Mouse (Mus musculus) MEL (cell line): ENCODE measurements around the gene Hist1h3a. TPM values are rescaled to one million over a fixed set of nuclear protein-coding genes. Genes with fewer than 3 reads are reported as not detected.

ENCODE experiments used
- DNase-seq: peaks from one replicate; pipeline ENCODE4 v3.0.0; 2011; ENCODE audit warnings: low read depth, low spot score
- H3K27ac ChIP-seq: 2 replicates; pipeline ENCODE4 v1.5.1; 2012; ENCODE audit warnings: low read depth, mild to moderate bottlenecking, control low read depth, low read length, moderate library complexity; ENCODE audit not compliant: control insufficient read depth
- H3K27me3 ChIP-seq, 2 experiments: fragments of 150-350 bp in 1 of 2; sonication (generic) in 1 of 2; 2 replicates each; pipeline ENCODE4 v1.6.1; 2012; ENCODE audit warnings: low read length in 2 of 2, mild to moderate bottlenecking in 2 of 2, improper control_type of control experiment in 1 of 2, moderate library complexity in 1 of 2; ENCODE audit not compliant: insufficient read depth in 2 of 2, control insufficient read depth in 1 of 2
- H3K36me3 ChIP-seq, 2 experiments: 2 replicates each; pipeline ENCODE4 v1.6.1; 2012 to 2014; ENCODE audit warnings: low read length in 2 of 2, improper control_type of control experiment in 1 of 2, inconsistent platforms in 1 of 2, mild to moderate bottlenecking in 1 of 2; ENCODE audit not compliant: insufficient read depth in 2 of 2, control insufficient read depth in 1 of 2
- H3K4me1 ChIP-seq, 2 experiments: fragments of 150-350 bp in 1 of 2; sonication (generic) in 1 of 2; 2 replicates each; pipeline ENCODE4 v1.6.1; 2012; ENCODE audit warnings: low read length in 2 of 2, improper control_type of control experiment in 1 of 2, mild to moderate bottlenecking in 1 of 2; ENCODE audit not compliant: insufficient read depth in 2 of 2, control insufficient read depth in 1 of 2
- H3K4me3 ChIP-seq, 2 experiments: fragments of 150-350 bp in 1 of 2; sonication (generic) in 1 of 2; 2 replicates each; pipeline ENCODE4 v1.5.1; 2012; ENCODE audit warnings: low read depth in 2 of 2, low read length in 2 of 2, mild to moderate bottlenecking in 2 of 2, moderate library complexity in 2 of 2, control low read depth in 1 of 2, improper control_type of control experiment in 1 of 2; ENCODE audit not compliant: control insufficient read depth in 1 of 2, insufficient read depth in 1 of 2
- H3K79me2 ChIP-seq: 2 replicates; pipeline ENCODE4 v1.6.1; 2012; ENCODE audit warnings: mild to moderate bottlenecking, low read length, moderate library complexity; ENCODE audit not compliant: control insufficient read depth, poor library complexity, insufficient read depth
- H3K9ac ChIP-seq: 2 replicates; pipeline ENCODE4 v1.6.1; 2012; ENCODE audit warnings: low read depth, mild to moderate bottlenecking, control low read depth, low read length, moderate library complexity; ENCODE audit not compliant: control insufficient read depth, poor library complexity, severe bottlenecking
- H3K9me3 ChIP-seq: fragments of 150-350 bp; sonication (generic); replicated peaks from 2 replicates; pipeline ENCODE4 v1.6.1; 2012; ENCODE audit warnings: mild to moderate bottlenecking, low read length, improper control_type of control experiment, moderate library complexity; ENCODE audit not compliant: insufficient read depth
- CHD1 ChIP-seq: IDR thresholded peaks from 2 replicates; pipeline ENCODE4 v1.6.1; 2012; ENCODE audit warnings: low read depth, mild to moderate bottlenecking, inconsistent platforms, low read length, improper control_type of control experiment
- CHD2 ChIP-seq: IDR thresholded peaks from 2 replicates; pipeline ENCODE4 v1.6.1; 2011; ENCODE audit warnings: low read length, improper control_type of control experiment
- E2F4 ChIP-seq: IDR thresholded peaks from 2 replicates; pipeline ENCODE4 v1.6.1; 2011; ENCODE audit warnings: low read depth, low read length, improper control_type of control experiment, borderline replicate concordance
- ETS1 ChIP-seq: IDR thresholded peaks from 2 replicates; pipeline ENCODE4 v1.6.1; 2012; ENCODE audit warnings: low read depth, mild to moderate bottlenecking, inconsistent platforms, low read length, improper control_type of control experiment, moderate library complexity
- GABPA ChIP-seq: IDR thresholded peaks from 2 replicates; pipeline ENCODE4 v1.6.1; 2012; ENCODE audit warnings: low read depth, mild to moderate bottlenecking, inconsistent platforms, low read length, improper control_type of control experiment, moderate library complexity
- HCFC1 ChIP-seq: IDR thresholded peaks from 2 replicates; pipeline ENCODE4 v1.6.1; 2012; ENCODE audit warnings: low read depth, mild to moderate bottlenecking, inconsistent platforms, low read length, improper control_type of control experiment, moderate library complexity
- JUND ChIP-seq: IDR thresholded peaks from 2 replicates; pipeline ENCODE4 v1.6.1; 2011; ENCODE audit warnings: low read depth, mild to moderate bottlenecking, improper control_type of control experiment, low read length
- MAFK ChIP-seq: IDR thresholded peaks from 2 replicates; pipeline ENCODE4 v1.6.1; 2011; ENCODE audit warnings: low read depth, mild to moderate bottlenecking, low read length, improper control_type of control experiment, borderline replicate concordance
- MAX ChIP-seq: IDR thresholded peaks from 2 replicates; pipeline ENCODE4 v1.6.1; 2011; ENCODE audit warnings: low read length, improper control_type of control experiment
- MAZ ChIP-seq: IDR thresholded peaks from 2 replicates; pipeline ENCODE4 v1.6.1; 2012; ENCODE audit warnings: low read depth, mild to moderate bottlenecking, inconsistent platforms, low read length, improper control_type of control experiment
- MYB ChIP-seq: IDR thresholded peaks from 2 replicates; pipeline ENCODE4 v1.6.1; 2011; ENCODE audit warnings: mild to moderate bottlenecking, low read depth, low read length, improper control_type of control experiment
- MYC ChIP-seq: IDR thresholded peaks from 2 replicates; pipeline ENCODE4 v1.6.1; 2011; ENCODE audit warnings: low read depth, mild to moderate bottlenecking, low read length, improper control_type of control experiment, moderate library complexity
- NELFE ChIP-seq: IDR thresholded peaks from 2 replicates; pipeline ENCODE4 v1.6.1; 2011; ENCODE audit warnings: low read depth, low read length, improper control_type of control experiment
- NRF1 ChIP-seq: IDR thresholded peaks from 2 replicates; pipeline ENCODE4 v1.6.1; 2014; ENCODE audit warnings: low read depth, mild to moderate bottlenecking, inconsistent platforms, low read length, improper control_type of control experiment, moderate library complexity; ENCODE audit not compliant: poor library complexity, insufficient read depth, severe bottlenecking
- POLR2A ChIP-seq, 2 experiments: IDR thresholded peaks; 2 replicates each; pipeline ENCODE4 v1.6.1; 2011 to 2012; ENCODE audit warnings: low read length in 2 of 2, mild to moderate bottlenecking in 2 of 2, control low read depth in 1 of 2, improper control_type of control experiment in 1 of 2, low read depth in 1 of 2, moderate library complexity in 1 of 2; ENCODE audit not compliant: control insufficient read depth in 1 of 2, insufficient read depth in 1 of 2, poor library complexity in 1 of 2
- POLR2AphosphoS2 ChIP-seq: IDR thresholded peaks from 2 replicates; pipeline ENCODE4 v1.6.1; 2011; ENCODE audit warnings: low read length, improper control_type of control experiment
- POLR2AphosphoS5 ChIP-seq: IDR thresholded peaks from 2 replicates; pipeline ENCODE4 v1.6.1; 2012; ENCODE audit warnings: low read depth, borderline replicate concordance, mild to moderate bottlenecking, inconsistent platforms, low read length, moderate library complexity, mixed read lengths
- RAD21 ChIP-seq: IDR thresholded peaks from 2 replicates; pipeline ENCODE4 v1.6.1; 2011; ENCODE audit warnings: mild to moderate bottlenecking, low read depth, low read length, improper control_type of control experiment
- RCOR1 ChIP-seq: IDR thresholded peaks from 2 replicates; pipeline ENCODE4 v1.6.1; 2012; ENCODE audit warnings: low read depth, mild to moderate bottlenecking, inconsistent platforms, low read length, improper control_type of control experiment
- TBP ChIP-seq: IDR thresholded peaks from 2 replicates; pipeline ENCODE4 v1.8.0; 2011; ENCODE audit warnings: low read depth, low read length, improper control_type of control experiment
- TCF12 ChIP-seq: IDR thresholded peaks from 2 replicates; pipeline ENCODE4 v1.6.1; 2014; ENCODE audit warnings: low read depth, mild to moderate bottlenecking, inconsistent platforms, low read length, improper control_type of control experiment, moderate library complexity
- USF2 ChIP-seq, 2 experiments: IDR thresholded peaks; 2 replicates each; pipeline ENCODE4 v1.6.1; 2011 to 2012; ENCODE audit warnings: improper control_type of control experiment in 2 of 2, low read length in 2 of 2, borderline replicate concordance in 1 of 2, inconsistent platforms in 1 of 2, low read depth in 1 of 2, mild to moderate bottlenecking in 1 of 2; ENCODE audit not compliant: insufficient read depth in 1 of 2
- ZC3H11A ChIP-seq: IDR thresholded peaks from 2 replicates; pipeline ENCODE4 v1.6.1; 2012; ENCODE audit warnings: low read depth, mild to moderate bottlenecking, inconsistent platforms, low read length, improper control_type of control experiment
- ZKSCAN1 ChIP-seq: IDR thresholded peaks from 2 replicates; pipeline ENCODE4 v1.6.1; 2012; ENCODE audit warnings: low read depth, mild to moderate bottlenecking, inconsistent platforms, low read length, improper control_type of control experiment, moderate library complexity
- polyA plus RNA-seq, 2 experiments: library from polyadenylated mRNA; stranded (reverse) in 1 of 2; unstranded in 1 of 2; fragments of >175 nt in 1 of 2; fragments of >200 nt in 1 of 2; gene quantifications; 2 replicates each; pipeline versions ENCODE4 v1.2.1 to v1.2.4; 2012; ENCODE audit warnings: low replicate concordance in 2 of 2, low read depth in 1 of 2; ENCODE audit not compliant: insufficient read length in 2 of 2, insufficient read depth in 1 of 2, missing spikeins in 1 of 2
- total RNA-seq: library from RNA; depleted of rRNA; stranded (reverse); fragments of 300-350 nt; gene quantifications from 2 replicates; pipeline ENCODE4 v1.2.3, GENCODE M21; 2012

Hist1h3a gene
- total and polyA plus RNA-seq, 3 experiments = 6.5 to 1,097 TPM; not detected in 1

DNA sequence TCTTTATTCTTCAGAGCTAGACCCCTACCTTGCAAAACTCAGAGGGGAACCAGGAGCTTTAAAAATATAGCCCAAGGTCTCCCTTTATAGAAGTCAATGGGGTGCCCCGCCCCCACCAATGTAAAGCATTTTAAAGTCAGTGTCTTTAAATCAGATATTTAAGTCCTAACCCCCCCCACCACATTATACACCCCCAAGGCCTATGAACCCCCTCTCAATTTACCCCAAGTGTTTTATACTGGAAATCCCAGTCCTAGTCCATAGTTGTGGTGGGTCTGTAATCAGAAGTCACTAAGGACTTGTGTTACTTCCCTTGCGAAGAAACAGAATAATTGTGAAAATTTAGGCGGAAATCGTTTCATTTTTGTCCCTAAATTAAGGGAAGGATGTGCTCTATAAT, 24.1 kb downstream of the Hist1h3a start:
- H3K36me3 ChIP-seq = peaks cover 0 to 17% of the 10 kb centered on the region in 2 experiments; a peak in 2 of 4 replicates
- H3K27me3 ChIP-seq = no peaks in the 10 kb centered on the region
- H3K9me3 ChIP-seq = no peaks in the 10 kb centered on the region
- H3K79me2 ChIP-seq = no peaks in the 10 kb centered on the region; the same call in 1 of the 2 replicates
- TF ChIP-seq RCOR1 (no peak), POLR2AphosphoS2 (no peak), USF2 (IDR thresholded peaks at IDR 0.05; ENCODE audit: borderline replicate concordance in 1 of 2, insufficient read depth in 1 of 2, low read depth in 1 of 2, low read length in 2 of 2) (no peak), ETS1 (no peak), POLR2A (IDR thresholded peaks at IDR 0.05; ENCODE audit: control insufficient read depth in 1 of 2, insufficient read depth in 1 of 2, low read depth in 1 of 2, low read length in 2 of 2, poor library complexity in 1 of 2) (no peak), TBP (peak; percentile 44; the same call in 1 of the 2 replicates), MAFK (no peak)
- H3K4me1 ChIP-seq = 0 out of 4 replicates have a peak, but pooled peaks cover 3 to 6% of the 10 kb centered on the region in 2 experiments
- DNase-seq = peak; percentile 67
- H3K27ac ChIP-seq = peak overlapping the region; percentile 99
- peak overlapping the region; percentile 58 to 72 for H3K4me3 ChIP-seq
- peak overlapping the region; percentile 94 for H3K9ac ChIP-seq

- Histone ChIP-seq H3K27ac (no peak overlapping the region), H3K4me1 (0 out of 4 replicates have a peak, but pooled peaks cover 3 to 4% of the 10 kb centered on the region in 2 experiments), H3K4me3 (no peak overlapping the region), H3K27me3 (no peaks in the 10 kb centered on the region), H3K9me3 (no peaks in the 10 kb centered on the region), H3K9ac (no peak overlapping the region), H3K36me3 (peaks cover 0 to 14% of the 10 kb centered on the region in 2 experiments; a peak in 2 of 4 replicates), H3K79me2 (no peaks in the 10 kb centered on the region; the same call in 1 of the 2 replicates)
- no peak for DNase-seq
- TF ChIP-seq RCOR1 = no peak
- TF ChIP-seq POLR2AphosphoS2 = no peak
- TF ChIP-seq RAD21 = no peak
- TF ChIP-seq HCFC1 = no peak
- no peak for TF ChIP-seq NELFE
Measured at GRCm38 (mm10) chr13:23737091-23737490, 25.1 kb downstream of the Hist1h3a start.

DNA sequence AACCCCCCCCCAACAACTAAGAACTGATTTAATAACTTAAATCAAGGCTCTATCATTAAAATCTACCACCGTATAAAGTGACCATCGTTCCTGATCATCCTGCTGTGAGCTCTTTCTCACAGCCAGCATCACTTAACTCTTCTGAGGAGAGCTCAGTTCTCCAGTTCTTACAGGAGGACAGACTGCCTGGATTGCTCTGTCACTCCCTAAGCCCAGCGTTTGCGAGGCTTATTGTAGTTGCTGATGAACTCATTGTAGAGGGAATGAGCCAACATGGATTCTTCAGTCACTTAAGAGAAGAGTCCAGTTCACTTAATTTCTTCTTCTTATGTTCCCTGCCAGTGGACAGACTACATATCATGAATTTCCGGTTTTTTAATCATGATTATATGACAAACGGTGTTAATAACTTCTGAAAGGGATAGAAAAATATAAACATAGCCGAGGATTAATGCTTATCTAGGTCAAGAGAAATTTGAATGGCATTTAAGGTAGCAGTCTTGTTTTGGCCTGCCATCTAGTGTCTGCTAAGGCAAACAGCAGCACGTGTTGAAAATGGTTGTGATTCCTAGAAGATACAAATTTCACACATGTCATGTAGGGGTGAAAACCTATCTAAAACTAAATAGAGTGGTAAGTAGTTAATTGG, 29.9 kb downstream of the Hist1h3a start:
- H3K36me3 ChIP-seq = peaks cover 0 to 2% of the 10 kb centered on the region in 2 experiments; a peak in 2 of 4 replicates
- no peaks in the 10 kb centered on the region for H3K9me3 ChIP-seq
- no peak overlapping the region for H3K27ac ChIP-seq
- no peak overlapping the region for H3K4me3 ChIP-seq
- 0 out of 4 replicates have a peak, but pooled peaks cover 0 to 3% of the 10 kb centered on the region in 2 experiments for H3K4me1 ChIP-seq
- H3K27me3 ChIP-seq = no peaks in the 10 kb centered on the region
- peak; percentile 84 for DNase-seq
- no peak overlapping the region for H3K9ac ChIP-seq
- H3K79me2 ChIP-seq = no peaks in the 10 kb centered on the region
- TF ChIP-seq ZC3H11A (peak; percentile 97), ETS1 (no peak), MAFK (no peak), NRF1 (no peak), TBP (no peak), POLR2AphosphoS5 (no peak), CHD1 (no peak), MYB (no peak), USF2 (IDR thresholded peaks at IDR 0.05; ENCODE audit: borderline replicate concordance in 1 of 2, insufficient read depth in 1 of 2, low read depth in 1 of 2, low read length in 2 of 2) (no peak), JUND (no peak), MAZ (no peak), E2F4 (no peak), MYC (peak; percentile 97), MAX (peak; percentile 94), TCF12 (no peak), GABPA (no peak), ZKSCAN1 (no peak), CHD2 (no peak)
